Mouse (Mus musculus): Measurements from ENCODE around the gene Ccdc186.

GRCm38 (mm10) chr19:56821040-56821797 is 771 bp downstream of the Ccdc186 start:
- TF ChIP-seq CTCF (IDR thresholded peaks at IDR 0.05; ENCODE audit: borderline replicate concordance, insufficient read depth, low read depth, low read length) (no peak), POLR2A (IDR thresholded peaks at IDR 0.05; ENCODE audit: borderline replicate concordance, insufficient read depth, low read length) (no peak)
